Mouse (Mus musculus) kidney, adult 2 months (tissue): ENCODE data around the gene Rad9a.

Experiments
- CTCF ChIP-seq: fragments of 200-500 bp; conservative IDR thresholded peaks from 2 replicates; pipeline ENCODE4 v1.5.1; 2011; ENCODE audit warnings: low read depth, mild to moderate bottlenecking, control low read depth, low read length, moderate library complexity, mixed read lengths; ENCODE audit not compliant: insufficient read depth, insufficient read length
- POLR2A ChIP-seq: fragments of 200-500 bp; IDR thresholded peaks from one replicate; pipeline ENCODE4 v1.6.1; 2011; ENCODE audit warnings: low read depth, low read length, control low read depth

DNA sequence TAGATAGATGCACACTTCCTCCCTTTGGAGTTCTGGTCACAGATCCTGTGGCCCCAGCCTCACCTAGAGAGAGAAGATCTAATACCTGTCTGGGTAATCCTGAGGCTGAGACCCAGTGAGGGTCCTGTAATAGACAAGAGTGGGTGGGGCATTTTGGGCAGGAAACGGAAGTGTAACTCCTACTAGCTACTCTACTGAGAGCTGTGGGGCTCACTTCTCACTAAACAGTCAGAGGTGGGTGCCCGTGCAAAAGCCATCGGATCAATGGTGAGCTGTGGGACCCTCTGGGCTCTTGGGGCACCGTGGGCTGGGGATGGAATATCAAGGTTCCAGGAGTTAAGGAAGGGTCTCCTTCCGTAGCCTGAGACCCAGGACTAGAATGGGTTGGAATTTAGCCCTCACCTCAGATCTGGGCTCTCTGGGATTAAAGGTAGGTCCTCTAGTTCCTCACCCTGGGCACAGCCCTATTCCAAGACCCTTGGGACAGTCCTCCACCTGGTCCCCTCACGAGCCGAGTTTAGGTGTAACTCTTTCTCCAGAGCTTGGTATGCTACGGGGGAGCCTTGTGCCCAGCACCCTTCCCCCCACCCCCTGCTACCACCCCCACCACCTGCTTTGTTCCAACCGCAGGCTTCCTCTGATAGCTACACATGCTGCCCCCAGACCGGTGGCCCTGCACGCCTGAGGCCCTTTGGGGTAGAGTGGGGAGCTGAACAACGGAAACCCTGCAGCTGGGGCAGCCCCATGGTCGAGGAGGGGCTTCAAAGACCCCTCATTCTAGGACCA, 46.8 kb downstream of the Rad9a start:
- TF ChIP-seq CTCF (no peak), POLR2A (no peak)
